Mouse (Mus musculus): Measurements from ENCODE around the gene Mrpl30. TPM values are rescaled to one million over a fixed set of nuclear protein-coding genes. Genes with fewer than 3 reads are reported as not detected.

Mrpl30 gene
- polyA plus RNA-seq, 2 experiments from 2014 or later: 236 to 269 TPM

DNA sequence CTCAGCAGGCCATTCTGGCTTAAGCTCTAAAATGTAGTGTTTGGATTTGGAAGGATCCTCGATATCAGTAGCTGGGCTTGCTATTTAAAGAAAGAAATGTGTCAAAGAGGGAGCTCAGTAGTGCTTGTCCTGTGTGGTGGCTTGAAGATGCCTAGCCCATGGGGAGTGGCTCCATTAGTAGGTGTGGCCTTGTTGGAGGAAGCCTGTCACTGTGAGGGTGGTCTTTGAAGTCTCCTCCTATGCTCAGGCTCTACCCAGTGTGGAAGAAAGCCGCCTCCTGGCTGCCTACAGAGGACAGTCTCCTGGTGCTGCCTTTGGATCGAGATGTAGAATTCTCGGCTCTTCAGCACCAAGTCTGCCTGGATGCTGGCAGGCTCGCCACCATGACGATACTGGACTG lies 10.0 kb downstream of the Mrpl30 start:
- ATAC-seq: no peak

DNA sequence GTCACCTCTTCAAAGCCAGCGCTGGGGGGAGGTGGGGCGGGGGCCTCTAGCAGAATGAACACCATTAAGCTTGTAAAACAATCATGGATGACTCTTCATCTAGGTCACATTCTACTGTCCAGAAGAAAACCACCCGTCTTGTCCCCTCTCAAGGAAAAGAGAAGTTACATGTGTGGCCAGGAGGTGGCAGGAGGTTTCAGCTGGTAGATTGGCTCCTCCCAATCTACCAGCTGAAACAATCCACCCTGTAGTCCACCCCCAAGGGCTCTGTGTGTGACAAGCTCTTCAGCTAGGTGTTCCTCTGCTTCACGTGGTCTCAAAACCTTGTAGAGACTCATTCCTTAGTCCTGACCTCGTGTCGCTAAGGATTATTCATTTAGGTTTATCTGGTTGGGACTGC lies 12.9 kb downstream of the Mrpl30 start:
- no peak for ATAC-seq

DNA sequence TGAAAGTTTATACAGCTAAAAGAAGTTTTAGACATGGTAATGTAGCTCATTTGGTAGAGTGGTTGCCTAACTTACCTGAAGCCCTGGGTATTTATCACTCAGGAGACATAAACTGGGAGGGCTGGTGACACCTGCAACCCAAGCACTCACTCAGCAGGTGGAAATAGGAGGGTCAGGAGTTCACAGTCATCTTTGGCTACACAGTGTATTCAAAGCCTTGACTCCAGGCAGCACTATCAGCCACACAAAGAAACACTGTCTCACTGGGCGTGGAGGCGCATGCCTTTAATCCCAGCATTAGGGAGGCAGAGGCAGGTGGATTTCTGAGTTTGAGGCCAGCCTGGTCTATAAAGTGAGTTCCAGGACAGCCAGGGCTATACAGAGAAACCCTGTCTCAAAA lies 22.5 kb downstream of the Mrpl30 start:
- ATAC-seq: no peak

DNA sequence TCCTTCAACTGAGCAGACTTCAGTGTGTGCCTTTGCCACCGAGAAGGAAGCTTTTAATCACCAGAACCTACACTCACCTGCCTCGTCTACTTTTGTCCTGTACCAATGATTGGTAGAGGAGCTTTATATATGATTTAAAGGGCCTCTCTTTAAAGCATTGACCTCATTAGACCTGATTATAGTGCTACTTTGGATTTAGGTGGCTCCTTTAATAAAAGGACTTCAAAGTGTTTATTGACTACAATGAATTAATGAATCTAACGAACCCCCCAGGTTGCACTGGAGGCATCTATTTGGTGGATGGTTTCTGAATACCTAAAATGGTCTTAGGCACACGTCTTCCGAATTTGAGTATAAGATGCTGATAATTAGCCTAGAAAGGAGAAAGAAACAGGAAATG lies 26.1 kb downstream of the Mrpl30 start, which contains the start of gene Lyg2:
Gene Lyg2, minus strand, starts transcription at position 101 of the 400 bp plus-strand sequence.
- ATAC-seq: no peak

DNA sequence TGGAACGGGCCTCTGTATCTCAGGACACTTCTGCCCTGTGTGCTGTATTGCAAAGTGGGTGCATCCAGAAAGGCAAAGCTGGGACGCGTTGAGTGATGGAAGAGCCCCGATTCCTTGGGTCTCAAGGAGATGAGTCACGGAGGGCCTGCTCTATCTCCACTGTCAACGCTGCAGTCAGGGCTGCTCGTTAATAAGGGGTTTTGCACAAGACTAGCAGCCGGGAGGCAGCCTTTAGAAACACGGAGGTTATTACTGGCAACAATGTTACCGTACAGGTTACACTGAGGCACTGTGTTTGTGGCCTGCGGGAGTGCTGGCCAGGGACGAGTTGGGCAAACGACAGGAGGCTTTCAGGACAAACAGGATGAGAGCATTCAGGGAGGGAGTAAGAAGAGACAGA lies 27.4 kb downstream of the Mrpl30 start:
- ATAC-seq: no peak

DNA sequence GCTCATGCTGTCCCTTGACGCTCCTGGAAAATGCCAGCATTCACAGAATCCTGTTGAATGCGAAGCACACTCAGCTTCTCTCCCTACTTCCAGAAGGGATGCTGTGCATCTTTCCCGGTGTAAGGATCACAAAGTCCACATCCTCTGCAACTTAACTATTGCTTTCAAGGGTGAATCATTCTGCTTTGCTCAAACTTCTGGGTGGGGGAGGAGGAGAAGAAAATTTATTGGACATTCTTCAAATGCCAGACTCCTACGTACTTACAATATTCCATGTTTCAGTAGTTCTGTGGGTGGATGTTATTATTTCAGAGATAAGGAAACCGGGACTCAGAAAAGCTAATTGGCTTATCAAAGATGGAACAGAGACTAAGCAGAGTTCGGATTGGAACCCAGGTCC lies 27.8 kb downstream of the Mrpl30 start:
- ATAC-seq: no peak

DNA sequence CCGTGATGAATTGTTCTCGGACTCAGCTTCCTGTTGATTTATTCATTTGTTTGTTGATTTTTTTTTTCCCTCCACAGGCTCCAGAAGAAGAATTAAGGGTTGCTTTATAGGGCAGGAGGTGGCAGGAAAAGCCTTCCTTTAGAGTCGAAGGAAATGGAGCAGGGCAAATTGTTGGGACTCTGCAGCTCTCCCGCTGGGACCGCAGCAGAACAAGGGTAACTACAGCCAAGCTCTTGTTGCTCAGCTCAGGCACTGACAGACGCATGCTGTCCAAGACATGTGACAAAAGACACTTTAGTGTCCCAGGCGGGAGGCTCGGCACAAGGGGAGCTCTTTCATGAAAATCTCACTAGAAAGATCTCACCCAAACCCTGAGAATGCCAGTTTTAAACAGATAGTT lies 32.3 kb downstream of the Mrpl30 start:
- no peak for ATAC-seq

DNA sequence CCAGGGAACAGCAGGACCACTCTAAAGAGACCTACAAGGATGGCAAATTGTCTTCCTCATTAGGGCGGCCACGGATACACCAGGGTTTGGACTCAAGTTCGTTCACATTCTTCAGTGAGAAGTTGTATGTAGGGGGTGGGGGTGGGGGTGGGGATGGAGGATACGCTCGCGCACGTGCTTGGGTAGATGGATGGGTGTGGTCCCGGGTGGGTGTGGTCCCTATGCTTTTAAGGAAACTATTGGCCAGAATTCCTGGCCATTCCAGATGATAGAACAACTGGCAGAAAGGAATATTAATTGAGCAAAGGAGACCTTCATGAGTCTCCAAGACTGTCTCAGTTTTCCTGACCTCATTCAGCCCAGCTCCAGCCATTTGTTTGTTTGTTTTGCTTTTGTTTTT lies 35.7 kb downstream of the Mrpl30 start:
- no peak for ATAC-seq

DNA sequence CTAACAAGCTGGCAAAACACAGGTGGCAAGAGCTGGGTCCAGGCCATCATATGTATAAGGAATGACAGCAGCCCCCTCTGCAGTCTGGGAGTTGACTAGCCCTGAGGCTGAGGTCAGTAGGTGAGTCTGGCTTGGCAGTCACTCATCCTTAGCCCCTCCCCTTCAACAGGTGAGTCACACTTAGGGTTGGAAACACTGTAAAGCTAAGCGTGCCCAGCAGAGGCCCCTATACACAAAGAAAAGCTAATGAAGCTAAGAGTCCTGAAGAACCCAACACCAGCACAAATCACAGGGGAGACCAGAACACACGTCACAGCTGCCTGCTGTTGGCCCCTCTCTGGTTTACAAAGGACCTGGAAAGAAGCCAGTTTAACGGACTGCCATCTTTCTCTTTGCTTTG lies 41.5 kb downstream of the Mrpl30 start:
- ATAC-seq: no peak

Other genes starting within 250 kb of the Mrpl30 start
- under 1 TPM; 0.55 to 0.78 TPM for gene 2010300C02Rik, start 170.4 kb upstream of the Mrpl30 start, polyA plus RNA-seq (2017; shearing (Covaris generic))
- gene Tsga10, start 24.0 kb upstream of the Mrpl30 start, polyA plus RNA-seq (2017; shearing (Covaris generic)): 1 to 10 TPM in 1 of 2 experiments, under 1 TPM in 1; 0.99 to 1.5 TPM
- 1 to 10 TPM; 5.6 to 9.3 TPM for gene Lipt1, start 18.7 kb upstream of the Mrpl30 start, polyA plus RNA-seq (2017; shearing (Covaris generic))
- gene Mitd1, start 66 bp upstream of the Mrpl30 start, polyA plus RNA-seq (2017; shearing (Covaris generic)): 10 to 100 TPM; 95.3 to 98.6 TPM
- gene Lyg2, start 26.0 kb downstream of the Mrpl30 start, polyA plus RNA-seq (2017; shearing (Covaris generic)): not detected
- gene Lyg1, start 67.3 kb downstream of the Mrpl30 start, polyA plus RNA-seq (2017; shearing (Covaris generic)): not detected
- gene Txndc9, start 107.4 kb downstream of the Mrpl30 start, polyA plus RNA-seq (2017; shearing (Covaris generic)): 100 to 1,000 TPM; 136 to 159 TPM
- gene Eif5b, start 107.5 kb downstream of the Mrpl30 start, polyA plus RNA-seq (2017; shearing (Covaris generic)): 10 to 100 TPM; 30.0 to 31.4 TPM
- gene Rev1, start 239.3 kb downstream of the Mrpl30 start, polyA plus RNA-seq (2017; shearing (Covaris generic)): 10 to 100 TPM in 1 of 2 experiments, 1 to 10 TPM in 1; 8.1 to 11.8 TPM

Measured in activated CD4-positive, CD25-positive, alpha-beta regulatory T cell, adult 4 months (primary cell).